ENCODE assay signal across 9 mouse cellular contexts in the genomic region with DNA sequence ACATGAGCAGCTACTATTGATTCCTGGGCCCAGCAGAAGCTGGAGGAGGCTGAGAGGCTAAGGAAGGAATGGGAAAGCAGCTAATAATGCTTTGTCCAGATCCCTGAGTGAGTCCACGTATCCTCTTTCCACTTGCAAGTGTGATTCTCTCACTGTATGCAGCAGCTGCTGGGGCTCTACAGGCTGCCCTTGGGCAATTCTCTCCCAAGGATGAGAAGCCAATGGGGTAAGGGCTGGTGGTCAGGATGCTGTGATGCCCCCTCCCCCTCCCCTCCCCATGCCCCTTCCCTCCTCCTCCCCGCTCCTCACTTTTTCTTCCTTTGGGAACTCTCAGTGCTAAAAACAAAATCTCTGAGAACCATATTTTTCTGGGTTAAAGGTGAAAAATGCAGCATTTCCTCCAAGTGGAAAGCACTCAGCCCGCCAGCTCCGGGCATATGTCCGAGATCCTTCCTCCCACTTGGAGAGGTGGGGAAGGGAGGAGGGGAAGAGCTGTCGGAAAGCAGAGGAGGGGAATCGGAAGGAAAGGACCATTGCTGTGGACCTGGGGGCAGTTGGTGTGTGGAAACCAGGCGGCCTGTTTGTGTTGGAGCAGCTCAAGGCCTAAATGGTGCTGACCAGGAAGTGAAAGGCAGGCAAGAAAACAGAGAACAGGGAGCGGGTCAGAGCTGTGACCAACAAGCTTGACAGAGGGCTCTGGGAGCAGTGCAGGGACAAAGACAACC.
DNase-seq lines count a peak whose midpoint lies in the region; ATAC-seq and TF ChIP-seq lines count a peak whose summit lies in the region.
"Had no signal": no experiment of that assay in that cellular context is flagged by ENCODE, and none has a peak within 500 bp of the region (broad histone marks: within the 10 kb centered on the region; RNA-seq: fewer than 3 reads in every experiment).

No protein-coding gene starts in this region.

- peaks cover 23% of the 10 kb centered on the region for H3K4me1 ChIP-seq in hindbrain, postnatal 0 days (ENCODE audit: insufficient read depth, low read length)
- H3K4me1 ChIP-seq in lung, embryonic 14.5 days (ENCODE audit: insufficient read depth), result peaks cover 27% of the 10 kb centered on the region
- peaks cover 26% of the 10 kb centered on the region; the same call in 1 of the 2 replicates for H3K4me1 ChIP-seq in neural tube, embryonic 15.5 days

- ATAC-seq in hindbrain, postnatal 0 days, result no peak
- peak; percentile 62 for ATAC-seq in lung, embryonic 14.5 days (ENCODE audit: insufficient read depth)
- ATAC-seq in neural tube, embryonic 15.5 days (ENCODE audit: low FRiP score), result no peak

- WGBS in hindbrain, postnatal 0 days, result 55% methylated on average over 9 of the region's 9 CpGs
- 31% methylated on average over 9 of the region's 9 CpGs for WGBS in lung, embryonic 14.5 days
- WGBS in neural tube, embryonic 15.5 days, result 74% methylated on average over 9 of the region's 9 CpGs

- H3K27me3 ChIP-seq in hindbrain, postnatal 0 days (ENCODE audit: insufficient read depth, low read length), result no peaks in the 10 kb centered on the region
- H3K27me3 ChIP-seq in lung, embryonic 14.5 days (ENCODE audit: insufficient read depth, low read length), result no peaks in the 10 kb centered on the region
- H3K27me3 ChIP-seq in neural tube, embryonic 15.5 days (replicated peaks), result no peaks in the 10 kb centered on the region
- H3K27me3 ChIP-seq: limb, embryonic 12.5 days had no signal

- DNase-seq in cerebellum, postnatal 14 days, result peak; percentile 30 to 37
- no peak for DNase-seq in cerebellum, adult 8-10 months
- DNase-seq in gastrocnemius, postnatal 10 days, result peak; percentile 68
- DNase-seq in hindbrain, postnatal 0 days (ENCODE audit: low spot score), result no peak
- DNase-seq in lung, embryonic 14.5 days, result peak; percentile 80
- no peak for DNase-seq in c-Kit-positive CD71-positive TER-119-positive erythroid progenitor cells, embryonic 14.5 days (ENCODE audit: low spot score)
- DNase-seq in right cerebral cortex, adult 18-20 months, result no peak

- H3K9me3 ChIP-seq in hindbrain, postnatal 0 days (ENCODE audit: low read length), result no peaks in the 10 kb centered on the region
- H3K9me3 ChIP-seq in lung, embryonic 14.5 days (ENCODE audit: low read depth, low read length), result no peaks in the 10 kb centered on the region
- no peaks in the 10 kb centered on the region for H3K9me3 ChIP-seq in neural tube, embryonic 15.5 days (replicated peaks)
- H3K9me3 ChIP-seq: limb, embryonic 12.5 days had no signal

- no peak overlapping the region for H3K9ac ChIP-seq in hindbrain, postnatal 0 days (replicated peaks; ENCODE audit: low read length)
- no peak overlapping the region for H3K9ac ChIP-seq in lung, embryonic 14.5 days
- H3K9ac ChIP-seq in neural tube, embryonic 15.5 days (replicated peaks), result no peak overlapping the region
- H3K9ac ChIP-seq: limb, embryonic 12.5 days had no signal

- no peaks in the 10 kb centered on the region for H3K36me3 ChIP-seq in hindbrain, postnatal 0 days (ENCODE audit: insufficient read depth, low read length)
- 0 out of 2 replicates have a peak, but pooled peaks cover 5% of the 10 kb centered on the region for H3K36me3 ChIP-seq in lung, embryonic 14.5 days (ENCODE audit: insufficient read depth)
- H3K36me3 ChIP-seq in neural tube, embryonic 15.5 days, result no peaks in the 10 kb centered on the region
- H3K36me3 ChIP-seq: limb, embryonic 12.5 days had no signal

- no peak overlapping the region for H3K4me3 ChIP-seq in hindbrain, postnatal 0 days (ENCODE audit: low read length)
- no peak overlapping the region for H3K4me3 ChIP-seq in lung, embryonic 14.5 days (ENCODE audit: low read depth, low read length)
- no peak overlapping the region for H3K4me3 ChIP-seq in neural tube, embryonic 15.5 days (replicated peaks)
- H3K4me3 ChIP-seq: limb, embryonic 12.5 days had no signal

- no peak for TF ChIP-seq CTCF in hindbrain, postnatal 0 days (IDR thresholded peaks at IDR 0.05; ENCODE audit: low read depth)
- TF ChIP-seq CTCF in lung, embryonic 14.5 days (IDR thresholded peaks at IDR 0.05; ENCODE audit: low read depth), result no peak

- H3K27ac ChIP-seq in hindbrain, postnatal 0 days, result peak overlapping the region; percentile 34; the same call in 1 of the 2 replicates
- H3K27ac ChIP-seq in lung, embryonic 14.5 days (ENCODE audit: low read depth), result peak overlapping the region; percentile 75
- H3K27ac ChIP-seq in neural tube, embryonic 15.5 days (replicated peaks), result no peak overlapping the region; the same call in 1 of the 2 replicates
- H3K27ac ChIP-seq: limb, embryonic 12.5 days had no signal

- no peak overlapping the region for H3K4me2 ChIP-seq in hindbrain, postnatal 0 days (ENCODE audit: low read depth, low read length)
- H3K4me2 ChIP-seq in lung, embryonic 14.5 days, result no peak overlapping the region
- no peak overlapping the region for H3K4me2 ChIP-seq in neural tube, embryonic 15.5 days
- H3K4me2 ChIP-seq: limb, embryonic 12.5 days had no signal

Comparison
In these comparisons a context has a peak if more than half of its experiments do, and no peak if none do; other contexts are left out.
1. DNase-seq: peak in cerebellum, postnatal 14 days (2 of 2), gastrocnemius, postnatal 10 days (single experiment) and lung, embryonic 14.5 days (single experiment); none in cerebellum, adult 8-10 months (single experiment), hindbrain, postnatal 0 days (single experiment), c-Kit-positive CD71-positive TER-119-positive erythroid progenitor cells, embryonic 14.5 days (single experiment) and right cerebral cortex, adult 18-20 months (single experiment).